Mouse (Mus musculus): Measurements from ENCODE around the gene Dab1.

DNA sequence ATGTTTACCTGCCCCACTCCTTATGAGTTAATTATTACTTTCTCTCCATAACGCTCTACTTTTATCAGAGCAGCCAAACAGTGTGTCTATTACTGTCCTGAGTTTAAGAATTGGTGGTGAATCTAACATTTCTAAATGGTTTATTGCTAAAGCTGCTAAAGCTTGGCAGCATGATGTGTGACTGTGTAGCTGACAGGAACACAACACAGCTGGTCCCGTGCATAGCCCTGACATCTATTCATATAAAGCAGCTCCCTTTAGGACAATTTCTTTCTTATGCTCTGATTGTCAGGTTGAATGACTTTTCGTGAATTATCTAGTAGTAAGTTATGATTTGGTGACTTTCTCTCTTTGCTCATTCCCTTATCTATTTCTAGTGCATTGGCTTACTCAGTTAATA, 329.1 kb downstream of the Dab1 start:
- TF ChIP-seq CTCF (IDR thresholded peaks at IDR 0.05; ENCODE audit: extremely low read depth, insufficient read depth, insufficient read length, insufficient replicate concordance) (no peak), POLR2A (IDR thresholded peaks at IDR 0.05; ENCODE audit: low read depth, low read length) (no peak)

Measured in spleen, adult 2 months (tissue).